Mouse (Mus musculus) megakaryocyte-erythroid progenitor cell, adult 5-6 weeks (primary cell): ENCODE measurements around the gene Elovl5. TPM values are rescaled to one million over a fixed set of nuclear protein-coding genes. Genes with fewer than 3 reads are reported as not detected.

Experiments used
- ATAC-seq: replicated peaks from 2 replicates; pipeline ENCODE4 v1.8.0; 2016; ENCODE audit warnings: mild to moderate bottlenecking, inconsistent platforms; ENCODE audit not compliant: severe bottlenecking, poor library complexity, low FRiP score, low TSS enrichment
- total RNA-seq, 2 experiments: library from RNA; stranded (forward) in 1 of 2; stranded (reverse) in 1 of 2; fragments of 200-1000, 215-1000 nt in 1 of 2; fragments of >200 nt in 1 of 2; fragmentation: Nextera tagmentation in 1 of 2; gene quantifications; 2 replicates each; pipeline ENCODE4 v1.2.3; 2014 to 2017

Elovl5 gene
- total RNA-seq, 2 experiments from 2014 or later, result 25.5 to 39.8 TPM

DNA sequence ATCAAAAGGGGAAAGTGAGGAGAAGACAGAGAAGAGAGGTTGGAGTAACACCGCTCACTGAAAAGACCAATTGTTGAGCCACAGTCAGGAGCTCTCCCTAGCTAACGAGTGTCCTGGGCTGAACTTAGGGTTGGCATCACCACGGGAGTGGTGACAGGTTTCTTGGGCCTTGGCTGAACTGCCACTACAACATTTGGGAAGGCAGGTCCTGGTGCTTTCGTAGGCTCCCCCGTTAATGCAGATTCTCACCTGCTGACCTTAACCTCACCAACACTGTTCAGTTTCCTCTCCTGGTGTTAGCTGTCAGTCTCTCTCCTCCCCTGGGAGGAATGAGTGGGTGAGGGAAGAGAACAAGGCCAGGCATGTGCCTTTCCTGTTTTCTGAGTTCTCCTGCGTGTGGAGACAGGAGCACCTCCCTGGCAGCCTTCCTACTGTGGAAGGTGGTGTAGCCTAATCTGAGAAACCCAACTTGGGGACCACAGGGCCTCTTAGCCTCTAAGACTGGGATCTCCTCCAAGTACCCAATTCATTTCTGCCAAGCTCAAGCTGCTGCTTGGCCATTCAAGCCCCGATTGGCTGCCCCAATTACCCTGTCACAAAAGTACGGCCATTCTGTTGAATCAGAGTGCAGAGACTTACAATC is 69.1 kb downstream of the Elovl5 start:
- no peak for ATAC-seq

DNA sequence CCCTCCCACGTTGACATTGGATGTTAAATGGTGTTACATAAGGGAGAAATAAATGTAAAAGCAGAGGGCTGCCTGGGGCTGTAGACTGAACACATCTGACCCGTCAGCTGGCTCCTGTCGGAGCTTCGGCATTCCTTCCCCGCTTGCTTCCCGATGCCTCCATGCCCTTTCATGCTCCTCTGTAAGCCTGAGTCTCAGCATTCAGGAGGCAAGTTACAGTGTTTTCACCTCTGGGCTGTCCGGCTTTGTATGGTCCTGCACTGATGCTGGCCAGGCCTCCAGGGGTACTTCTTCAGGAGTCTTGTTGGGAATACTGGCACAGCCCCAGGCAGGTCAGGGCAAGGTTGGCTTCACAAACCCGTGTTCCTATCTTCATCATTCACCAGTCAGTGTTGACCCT is 72.5 kb downstream of the Elovl5 start:
- no peak for ATAC-seq

DNA sequence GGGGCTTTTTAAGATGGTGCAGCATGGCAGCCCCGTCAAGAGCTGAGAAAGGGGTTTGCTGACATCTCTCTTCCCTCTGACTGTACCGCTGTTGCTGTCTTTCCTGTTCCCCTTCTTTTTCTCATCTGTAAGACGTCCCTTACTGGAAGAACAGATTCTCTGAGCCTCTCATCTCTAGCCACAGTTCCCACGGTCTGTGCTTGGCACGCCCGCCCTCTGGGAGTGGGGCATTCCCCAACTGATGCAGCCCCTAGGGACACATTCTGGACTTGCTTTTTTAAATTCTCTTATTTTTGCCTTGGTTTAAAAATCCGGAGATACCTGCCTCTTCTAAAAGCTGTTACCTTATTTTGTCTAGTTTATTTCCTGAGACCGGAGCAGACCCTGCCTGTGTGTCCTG is 73.1 kb downstream of the Elovl5 start:
- no peak for ATAC-seq

DNA sequence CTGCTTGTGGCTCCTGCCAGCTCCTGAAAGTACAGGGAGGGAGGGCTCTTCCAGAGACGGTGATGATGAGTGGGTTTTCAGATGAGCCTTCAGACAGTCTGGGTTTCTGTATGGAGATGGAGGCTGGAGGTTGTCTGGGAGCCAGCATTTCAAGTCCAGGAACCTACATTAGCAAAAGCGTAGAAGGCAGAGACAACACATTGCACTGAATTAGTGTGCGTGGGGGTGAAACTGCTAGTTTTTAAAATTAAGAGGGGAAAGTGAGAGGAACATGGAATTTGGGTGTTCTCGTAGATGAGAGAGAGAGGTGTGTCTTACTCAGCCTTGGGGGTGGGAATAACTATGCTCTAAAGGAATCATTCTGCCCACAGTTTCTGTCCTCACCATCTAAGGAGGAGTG is 74.5 kb downstream of the Elovl5 start:
- no peak for ATAC-seq

DNA sequence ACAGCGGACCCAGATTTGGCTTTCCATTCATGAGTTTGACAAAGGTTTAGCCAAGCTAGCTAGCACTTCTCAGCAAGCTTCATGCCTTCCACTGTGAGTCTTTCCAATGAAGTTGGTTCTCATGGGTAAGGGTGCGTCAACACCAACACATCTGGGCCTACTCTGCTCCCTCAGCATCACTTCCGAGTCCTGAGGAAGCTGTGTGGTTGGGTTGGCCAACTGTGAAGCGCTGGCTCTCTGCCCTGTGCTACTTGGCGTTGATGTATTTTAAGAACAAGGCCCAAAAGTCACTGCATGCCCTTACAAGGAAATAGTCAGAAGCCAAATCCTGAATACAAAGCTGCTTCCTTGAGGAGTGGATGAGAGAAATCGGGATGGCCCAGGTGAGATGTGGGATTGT is 75.1 kb downstream of the Elovl5 start:
- ATAC-seq, result no peak

DNA sequence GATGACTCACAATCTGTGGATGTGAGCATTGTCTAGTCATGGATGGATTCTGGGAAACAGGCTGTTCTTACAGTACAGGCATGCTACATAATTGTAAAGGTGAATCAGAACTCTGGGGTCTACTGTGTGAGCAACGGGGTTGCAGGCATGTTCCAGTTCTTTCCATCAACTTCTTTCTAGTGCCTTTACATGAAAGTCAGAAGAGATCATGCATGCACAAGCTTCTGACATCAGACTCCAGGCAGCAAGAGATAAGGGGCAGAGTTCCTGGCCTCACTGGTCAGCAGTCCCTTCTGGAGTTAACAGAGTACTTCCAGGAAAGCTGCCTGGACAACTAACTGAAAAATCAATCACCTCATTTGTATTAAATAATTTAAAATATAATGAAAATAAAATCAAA is 75.9 kb downstream of the Elovl5 start:
- ATAC-seq, result no peak; the same call in 1 of the 2 replicates

DNA sequence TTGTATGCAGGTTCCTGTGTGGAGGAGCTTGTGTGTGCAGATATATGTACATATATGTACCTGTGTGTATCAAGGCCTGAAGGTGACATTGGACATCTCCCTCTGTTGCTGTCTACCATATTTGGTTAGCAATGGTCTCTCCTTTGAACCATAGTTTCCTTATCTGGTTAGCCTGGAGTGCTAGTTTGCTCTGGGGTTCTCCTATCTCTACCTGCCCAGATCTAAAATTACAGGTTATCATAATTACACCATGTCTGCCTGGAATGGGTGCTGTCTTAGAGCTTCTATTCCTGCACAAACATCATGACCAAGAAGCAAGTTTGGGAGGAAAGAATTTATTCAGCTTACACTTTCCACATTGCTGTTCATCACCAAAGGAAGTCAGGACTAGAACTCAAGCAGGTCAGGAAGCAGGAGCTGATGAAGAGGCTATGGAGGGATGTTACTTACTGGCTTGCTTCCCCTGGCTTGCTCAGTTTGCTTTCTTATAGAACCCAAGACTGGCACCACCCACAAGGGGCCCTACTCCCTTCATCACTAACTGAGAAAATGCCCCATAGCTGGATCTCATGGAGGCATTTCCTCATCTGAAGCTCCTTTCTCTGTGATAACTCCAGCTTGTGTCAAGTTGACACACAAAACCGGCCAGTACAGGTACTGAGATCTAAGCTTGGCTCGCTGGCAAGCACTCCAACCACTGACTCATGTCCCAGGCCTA is 76.5 kb downstream of the Elovl5 start:
- ATAC-seq, result peak; percentile 77

DNA sequence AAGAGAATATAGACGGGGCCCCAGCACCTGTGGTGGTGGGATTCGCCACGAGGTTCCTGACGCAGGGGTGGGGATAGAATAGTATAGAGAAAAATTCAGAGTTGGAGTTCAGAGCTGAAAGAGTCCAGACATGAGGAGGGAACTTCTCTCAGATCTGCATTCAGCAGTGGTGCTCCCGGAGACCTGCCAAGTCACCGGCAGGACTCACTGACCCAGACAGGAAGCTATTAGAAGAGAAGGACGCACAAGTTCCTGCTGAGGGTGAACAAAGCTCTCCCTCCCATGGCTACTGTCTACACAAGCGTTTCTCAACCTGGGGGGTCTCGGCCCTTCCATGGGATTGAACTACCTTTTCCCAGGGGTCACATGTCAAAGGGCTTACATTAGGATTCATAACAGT is 78.1 kb downstream of the Elovl5 start:
- ATAC-seq, result no peak

DNA sequence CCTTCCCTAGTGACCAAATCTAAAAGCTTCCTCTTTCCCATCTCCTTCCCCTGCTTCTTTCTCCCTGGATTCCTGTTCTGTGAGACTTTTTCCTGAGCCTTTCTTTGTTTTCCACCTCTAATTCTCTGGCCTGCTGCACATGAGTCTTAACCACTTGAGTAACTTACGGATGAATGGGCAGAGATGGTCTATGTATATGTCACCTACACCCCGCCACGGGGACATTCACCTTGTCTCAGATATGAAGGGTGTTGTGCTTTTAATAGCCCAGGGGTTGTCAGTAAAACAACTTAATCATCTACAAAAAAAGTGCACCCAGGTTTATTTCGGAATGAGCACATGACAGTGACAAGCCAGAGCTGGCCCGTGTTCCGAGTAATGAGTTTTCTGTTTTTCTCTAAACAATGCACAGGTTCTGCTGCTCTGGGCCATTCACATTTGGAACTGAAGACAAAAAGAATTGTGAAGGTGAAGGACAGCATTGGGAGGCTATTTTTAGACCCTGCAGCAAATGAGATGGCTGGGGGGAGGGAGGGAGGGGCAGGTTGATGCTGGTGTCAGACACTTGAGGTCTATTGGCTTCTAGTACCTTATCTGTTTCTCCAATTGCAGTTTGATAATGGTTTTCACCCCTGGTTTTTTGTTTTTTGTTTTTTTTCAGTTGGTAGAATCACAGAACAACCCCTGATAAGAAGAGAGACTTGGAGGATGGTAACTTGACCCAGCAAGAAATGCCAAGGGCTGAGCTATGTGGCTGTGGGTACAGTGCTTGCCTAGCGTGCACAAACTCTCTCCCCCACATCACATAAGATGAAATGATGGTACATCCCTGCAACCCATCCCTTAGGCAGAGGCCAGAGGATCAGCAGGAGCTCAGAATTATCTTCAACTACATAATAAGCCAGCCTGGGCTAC is 83.7 kb downstream of the Elovl5 start:
- ATAC-seq, result no peak

DNA sequence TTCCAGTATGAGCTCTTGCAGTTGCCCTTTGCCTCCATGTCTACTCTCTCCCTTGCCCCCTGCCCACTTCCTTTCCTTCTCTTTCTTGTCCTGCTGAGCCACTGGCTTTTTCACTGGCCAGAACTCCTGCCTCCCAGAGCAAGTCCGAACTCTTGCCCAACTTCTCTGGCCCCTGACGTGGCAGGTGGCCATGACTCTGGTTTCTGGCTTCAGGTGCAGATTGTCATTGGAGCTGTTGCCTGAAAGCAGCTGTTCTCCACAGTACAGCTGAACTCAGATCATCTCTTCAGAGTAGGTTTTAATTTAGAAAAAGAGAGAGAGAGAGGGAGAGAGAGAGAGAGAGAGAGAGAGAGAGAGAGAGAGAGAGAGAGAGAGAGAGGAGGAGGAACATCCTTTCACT is 86.1 kb downstream of the Elovl5 start:
- ATAC-seq, result no peak

DNA sequence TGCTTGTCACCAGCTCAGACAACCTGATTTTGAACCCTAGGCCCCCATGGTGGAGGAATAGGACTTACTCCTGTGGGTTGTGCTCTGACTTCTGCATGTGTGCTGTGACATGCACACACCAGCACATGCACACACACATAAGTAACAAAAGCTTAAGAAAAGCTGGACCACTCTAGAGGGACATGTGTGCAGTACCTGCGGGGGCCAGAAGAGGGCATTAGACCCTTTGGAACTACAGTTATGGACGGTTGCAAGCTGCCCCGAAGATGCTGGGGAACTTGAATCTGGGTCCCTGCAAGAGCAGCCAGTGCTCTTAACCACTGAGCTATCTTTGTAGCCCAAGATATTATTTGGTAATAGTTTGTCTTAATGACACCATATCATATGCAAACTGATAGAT is 88.3 kb downstream of the Elovl5 start:
- ATAC-seq, result peak; percentile 64

DNA sequence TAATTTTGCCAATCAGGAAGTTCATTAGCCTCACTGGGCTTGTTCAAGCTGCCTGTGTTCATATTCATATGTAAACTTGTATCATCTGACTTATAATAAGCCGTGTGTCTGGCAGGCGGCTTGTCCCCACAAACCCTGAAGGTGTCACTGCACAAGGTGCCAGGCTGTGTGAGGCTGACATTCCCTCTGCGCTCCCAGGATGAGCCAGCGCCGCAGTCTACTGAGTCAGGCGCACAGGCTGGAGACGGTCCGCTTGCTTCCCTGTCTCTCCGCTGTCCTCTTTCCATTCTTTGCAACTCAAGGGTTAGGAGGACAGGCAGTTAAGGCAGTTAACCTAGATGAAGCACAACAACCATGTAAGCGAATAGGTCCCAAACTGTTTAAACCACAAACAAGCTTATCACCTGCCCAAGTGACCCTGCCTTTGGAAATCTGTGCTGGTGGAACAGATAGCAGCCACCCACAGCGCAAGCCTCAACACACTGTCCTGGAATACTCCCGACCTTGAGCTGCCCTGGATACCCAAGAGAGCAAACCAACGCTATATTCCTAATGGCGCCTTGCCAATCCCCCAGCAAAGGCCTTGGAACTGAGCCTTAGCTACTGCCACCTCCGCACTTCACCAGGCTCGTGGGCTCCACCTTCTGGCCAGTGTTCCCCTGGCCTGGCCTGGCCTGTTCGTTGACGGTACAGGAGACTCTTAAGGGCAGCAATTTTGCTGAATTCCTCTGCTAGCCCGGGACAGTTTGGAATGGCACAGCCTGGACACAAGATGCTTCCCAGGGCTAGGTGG is 89.2 kb downstream of the Elovl5 start:
- peak; percentile 77 for ATAC-seq

DNA sequence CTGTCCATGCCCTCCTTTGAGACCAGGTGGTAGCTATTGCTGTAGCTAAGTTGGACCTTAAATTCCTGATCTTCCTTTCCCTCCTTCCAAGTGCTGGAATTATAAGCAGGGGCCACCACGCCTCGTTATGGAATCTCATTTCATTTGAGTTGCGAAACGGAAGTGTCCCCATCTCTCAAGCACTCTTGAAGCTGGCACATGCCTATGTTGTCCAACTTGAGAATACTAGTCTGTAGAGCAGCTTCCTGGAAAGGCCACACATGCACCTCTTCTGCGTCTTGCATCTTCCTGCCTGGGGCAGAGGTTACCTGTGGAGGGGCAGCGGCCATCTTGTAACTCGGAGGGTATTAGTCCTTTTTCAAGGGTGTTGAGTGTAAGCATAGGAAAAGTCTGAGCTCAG is 92.2 kb downstream of the Elovl5 start:
- ATAC-seq, result no peak

DNA sequence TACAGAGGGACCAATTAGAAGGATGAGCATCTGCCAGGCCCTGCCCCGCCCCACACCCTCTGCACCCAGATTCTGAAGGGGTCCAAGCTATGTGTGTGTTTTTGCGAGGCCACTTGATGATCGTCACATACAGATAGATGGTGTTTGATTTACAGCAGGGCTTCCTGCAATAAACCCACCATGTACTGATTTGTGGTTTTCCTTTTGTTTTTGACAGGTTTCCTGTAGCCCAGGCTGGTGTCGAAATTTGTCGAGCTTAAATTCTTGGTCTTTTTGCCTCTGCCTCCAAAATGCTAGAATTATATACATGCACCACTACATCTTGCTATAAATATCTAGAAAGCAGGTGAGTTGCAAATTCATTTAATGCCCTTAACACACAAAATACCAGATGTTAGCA is 93.0 kb downstream of the Elovl5 start:
- no peak for ATAC-seq

DNA sequence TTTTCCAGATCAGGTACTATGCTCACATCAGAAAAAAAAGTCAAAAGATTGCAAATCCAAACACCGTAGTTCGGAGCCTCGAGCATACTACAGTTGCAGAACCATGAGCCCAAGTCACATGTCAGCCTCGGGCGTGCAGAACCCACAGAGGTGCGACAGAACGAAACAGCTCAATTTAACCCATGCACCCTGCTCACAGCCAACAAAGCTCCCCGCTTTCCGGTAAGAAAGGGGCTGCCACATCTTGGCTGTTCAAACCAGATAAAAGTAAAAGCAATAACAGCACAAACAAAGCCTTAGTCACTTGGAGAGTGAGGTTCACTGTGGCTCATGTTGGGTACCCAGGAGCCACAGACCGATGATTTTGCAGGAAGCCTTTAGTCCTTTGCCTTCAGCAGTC is 93.5 kb downstream of the Elovl5 start:
- ATAC-seq, result peak; percentile 39; the same call in 1 of the 2 replicates

DNA sequence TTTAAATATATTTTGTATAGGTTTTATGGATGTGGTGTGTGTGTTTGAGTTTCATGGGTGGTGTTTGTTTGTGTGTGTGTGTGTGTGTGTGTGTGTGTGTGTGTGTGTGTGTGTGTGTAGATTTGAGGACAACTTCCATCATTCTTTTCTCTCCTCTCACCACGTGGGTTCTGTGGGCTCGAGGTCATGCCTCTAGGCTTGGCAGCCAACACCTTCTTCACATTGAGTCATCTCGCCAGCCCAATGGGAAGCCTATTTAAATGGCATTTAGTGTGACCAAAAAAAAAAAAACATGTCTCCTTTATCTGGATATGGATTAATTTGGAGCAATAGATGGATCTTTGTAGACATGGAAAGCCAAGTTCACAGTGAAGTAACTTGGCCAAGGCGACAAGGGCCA is 94.9 kb downstream of the Elovl5 start:
- ATAC-seq, result no peak

DNA sequence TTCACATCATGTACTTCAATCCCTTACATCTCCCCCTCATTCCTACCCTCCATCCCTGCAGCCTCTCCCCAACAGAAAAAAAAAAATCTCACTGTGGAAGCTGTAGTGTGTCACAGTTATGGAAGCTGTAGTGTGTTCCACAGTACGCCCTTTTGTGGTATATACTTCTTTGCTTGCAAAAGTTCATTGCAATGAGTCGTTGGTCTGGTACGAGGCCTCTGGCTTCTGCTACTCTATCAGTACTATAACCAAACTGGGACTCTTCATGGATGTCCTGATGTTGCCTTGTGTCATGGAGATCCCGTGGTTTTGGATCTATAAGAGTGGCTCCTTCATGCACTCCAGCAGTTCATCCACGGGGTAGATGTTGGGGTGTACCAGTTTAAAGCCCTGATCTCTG is 95.5 kb downstream of the Elovl5 start:
- no peak for ATAC-seq

DNA sequence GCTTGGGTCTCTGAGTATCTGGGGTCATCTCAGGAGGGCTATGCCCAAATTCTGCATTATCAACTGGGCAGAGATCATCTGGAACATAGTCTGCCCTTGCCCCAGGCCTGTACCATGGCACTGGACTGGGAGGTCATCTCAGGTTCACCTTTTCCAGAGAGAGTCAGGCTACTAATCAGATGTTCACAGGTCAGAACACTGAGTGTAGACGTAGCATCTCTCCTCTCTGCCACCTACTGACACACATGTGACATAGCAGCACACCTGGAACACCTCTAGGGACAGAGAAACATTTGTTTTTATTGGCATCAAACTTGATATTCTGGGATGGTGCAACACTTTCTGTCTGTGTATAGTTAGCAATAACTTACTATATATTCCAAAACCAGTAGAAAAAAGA is 96.6 kb downstream of the Elovl5 start:
- ATAC-seq, result no peak

DNA sequence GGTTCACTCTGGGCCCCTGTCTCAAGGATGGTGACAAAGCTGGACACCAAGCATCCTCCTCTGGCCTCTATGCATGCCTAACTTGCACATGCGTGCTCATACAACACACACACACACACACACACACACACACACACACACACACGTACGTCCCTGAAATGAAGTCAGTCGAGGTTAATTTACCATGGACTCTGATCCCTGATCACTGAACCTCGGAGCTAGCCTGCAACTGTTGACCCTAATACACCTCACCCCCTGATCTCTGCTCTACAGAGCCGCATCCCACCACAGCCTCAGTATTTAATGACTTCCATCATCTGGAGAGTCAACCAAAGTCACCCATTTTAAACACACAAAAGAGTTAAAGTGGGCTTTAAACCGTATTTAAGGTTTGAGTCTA is 98.7 kb downstream of the Elovl5 start:
- no peak for ATAC-seq

DNA sequence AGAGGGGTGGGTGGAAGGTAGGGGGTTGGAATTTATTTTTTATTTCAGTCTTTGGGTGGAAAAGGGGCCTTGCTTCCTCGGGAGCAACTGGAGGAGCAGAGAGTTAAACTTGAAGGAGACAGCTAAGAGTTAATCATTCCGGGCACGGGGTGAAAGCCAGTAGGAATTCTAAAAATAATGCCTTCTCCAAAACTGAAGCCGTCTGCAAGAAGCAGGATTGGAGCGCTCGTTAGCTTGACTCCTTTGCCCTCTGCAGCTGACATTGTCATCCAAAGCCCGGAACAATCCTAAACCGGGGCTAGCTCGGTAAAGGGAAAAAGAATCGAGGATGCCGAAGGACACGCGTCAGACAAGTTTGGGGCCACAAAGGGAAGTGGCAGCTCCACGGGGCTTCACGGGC is 99.1 kb downstream of the Elovl5 start:
- no peak for ATAC-seq
